Mouse (Mus musculus) urinary bladder, adult 2 months (tissue): ENCODE data around the gene Zglp1. TPM values are rescaled to one million over a fixed set of nuclear protein-coding genes. Genes with fewer than 3 reads are reported as not detected.
"Not testable (repeated sequence)": the region's sequence is repeated elsewhere in the genome, so short reads cannot be mapped to it uniquely, and the experiment has no call there.

Experiments used
- DNase-seq: peaks from one replicate; pipeline ENCODE4 v3.0.0; 2022; ENCODE audit warnings: low spot score
- polyA plus RNA-seq: library from polyadenylated mRNA; depleted of rRNA; stranded (reverse); fragments of >200 nt; gene quantifications from 2 replicates; pipeline ENCODE4 v1.2.3, GENCODE M21; 2012

The Zglp1 gene
- polyA plus RNA-seq, 1 experiment: 0.43 TPM

DNA sequence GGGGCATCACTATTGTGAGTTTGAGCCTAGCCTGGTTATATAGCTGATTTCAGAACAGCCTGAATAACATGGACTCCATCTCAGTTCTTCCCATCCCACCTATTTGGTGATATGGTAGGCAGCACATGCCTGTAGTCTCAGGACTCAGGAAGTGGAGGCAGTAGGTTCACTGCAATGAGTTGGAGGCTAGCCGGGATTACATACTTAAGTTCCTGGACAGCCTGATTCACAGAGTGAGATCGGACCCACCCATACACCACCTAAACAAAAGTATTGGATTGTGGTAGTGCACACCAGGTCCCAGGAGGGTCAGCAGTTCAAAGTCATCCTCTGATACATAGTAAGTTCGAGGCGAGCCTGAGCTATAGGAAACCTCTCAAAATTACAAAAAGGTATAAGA, 5.7 kb upstream of the Zglp1 start:
- DNase-seq: no peak

DNA sequence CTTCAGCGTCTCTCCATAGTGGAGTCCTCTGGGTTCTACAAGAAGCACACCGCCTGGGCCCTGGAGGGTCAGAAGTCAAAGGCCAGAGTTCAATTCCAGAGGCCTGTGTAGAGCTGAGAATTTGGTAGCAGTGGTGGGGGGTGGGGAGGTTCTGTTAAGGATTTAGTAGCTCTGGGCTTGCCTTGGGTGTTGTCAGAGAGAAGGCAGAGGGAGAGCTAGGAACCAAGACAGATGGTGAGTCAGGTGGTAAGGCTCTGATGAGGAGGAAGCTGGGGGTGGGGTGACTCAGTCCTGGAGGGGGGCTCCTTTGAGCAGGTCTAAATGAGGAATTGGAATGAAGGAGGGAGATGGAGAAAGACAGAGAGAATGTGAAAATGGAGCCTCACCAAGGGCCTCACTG, 4.0 kb downstream of the Zglp1 start:
- no peak for DNase-seq

DNA sequence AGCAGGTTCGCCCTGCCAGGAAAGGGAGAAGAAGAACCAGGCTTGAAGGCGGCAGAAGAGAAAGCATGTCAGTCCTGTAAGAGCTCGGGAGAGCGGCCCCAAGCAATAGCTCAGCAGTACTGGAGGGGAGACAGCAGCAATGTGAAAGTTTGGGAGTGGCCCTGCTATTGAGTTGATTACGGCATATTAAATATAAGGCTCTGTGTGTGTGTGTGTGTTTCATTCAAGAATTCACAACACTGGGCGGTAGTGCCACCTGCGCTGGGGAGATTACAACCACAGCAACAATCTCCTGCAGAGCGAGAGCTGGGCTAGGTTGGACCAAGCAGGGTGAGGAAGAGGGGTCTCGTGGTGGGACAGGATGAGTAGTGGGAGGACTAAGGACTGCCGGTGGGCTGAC, 15.3 kb downstream of the Zglp1 start:
- no peak for DNase-seq

DNA sequence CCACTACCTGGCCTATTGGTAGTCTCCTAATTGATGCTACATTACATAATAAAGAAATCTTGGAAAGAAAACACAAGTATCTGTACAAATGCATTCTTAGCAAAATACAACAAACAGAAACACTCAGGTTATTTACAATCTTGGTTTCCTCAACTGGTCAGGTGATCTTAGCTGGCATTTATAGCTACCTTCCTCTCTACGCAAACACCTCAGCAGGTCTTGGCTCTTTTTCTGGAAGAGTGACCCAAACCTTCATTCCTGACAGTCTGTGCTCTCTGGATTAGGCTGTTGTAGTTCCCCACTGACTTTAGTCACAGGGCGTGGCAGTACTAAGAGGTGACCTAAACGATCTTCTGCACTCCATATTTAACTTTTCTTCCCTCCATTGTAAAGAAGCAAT, 21.7 kb downstream of the Zglp1 start:
- DNase-seq: no peak

DNA sequence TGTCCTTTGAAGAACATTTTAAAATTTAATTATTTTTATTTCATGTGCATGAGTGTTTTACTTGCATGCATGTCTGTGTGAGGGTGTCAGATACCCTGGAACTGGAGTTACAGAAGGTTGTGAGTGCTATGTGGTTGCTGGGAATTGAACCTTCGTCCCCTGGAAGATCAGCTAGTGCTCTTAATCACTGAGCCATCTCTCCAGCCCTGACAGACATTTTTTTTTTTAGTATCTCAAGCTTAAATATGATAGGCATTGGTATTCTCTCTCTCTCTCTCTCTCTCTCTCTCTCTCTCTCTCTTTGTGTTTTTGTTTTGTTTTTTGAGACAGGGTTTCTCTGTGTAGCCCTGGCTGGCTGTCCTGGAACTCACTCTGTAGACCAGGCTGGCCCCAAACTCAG, 22.1 kb downstream of the Zglp1 start:
- DNase-seq: not testable (repeated sequence)

DNA sequence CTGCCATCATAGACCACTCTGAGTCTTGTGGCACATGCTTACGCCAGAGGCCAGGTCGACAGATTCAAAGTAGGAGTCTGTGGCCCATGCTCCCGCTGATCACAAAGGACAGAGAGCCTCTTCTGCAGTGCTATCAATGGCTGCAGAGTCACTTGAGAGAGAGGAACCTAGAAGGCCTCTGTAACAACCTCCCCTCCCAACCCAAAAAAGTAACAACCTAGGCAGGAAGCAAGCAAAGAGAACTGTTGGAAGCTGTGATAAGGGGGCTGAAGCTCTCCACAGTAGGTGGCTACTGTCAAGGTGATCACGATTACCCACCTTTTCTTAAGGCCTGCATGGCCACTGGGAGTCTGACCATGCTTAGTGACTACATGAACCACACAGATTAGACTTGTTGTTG, 23.3 kb downstream of the Zglp1 start:
- no peak for DNase-seq

DNA sequence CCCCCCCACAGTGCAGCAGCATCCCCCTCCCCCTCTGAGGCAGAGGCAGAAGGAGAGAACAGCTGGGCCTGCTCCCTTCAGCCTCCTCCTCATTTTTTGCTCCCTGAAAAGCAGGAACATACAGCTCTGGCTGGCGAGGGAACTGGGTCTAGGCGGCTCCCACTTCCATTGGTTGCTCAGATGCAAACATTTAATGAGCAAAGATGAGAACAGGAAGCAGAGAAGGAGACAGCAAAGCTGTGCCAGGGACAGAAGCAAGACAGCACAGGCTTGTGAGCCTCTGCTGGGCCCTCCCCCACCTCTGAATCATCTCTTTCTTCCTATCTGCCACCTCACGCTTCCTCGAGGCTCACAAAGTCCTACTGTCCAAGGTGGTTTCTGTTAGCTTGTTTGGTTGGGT, 25.6 kb downstream of the Zglp1 start:
- no peak for DNase-seq

DNA sequence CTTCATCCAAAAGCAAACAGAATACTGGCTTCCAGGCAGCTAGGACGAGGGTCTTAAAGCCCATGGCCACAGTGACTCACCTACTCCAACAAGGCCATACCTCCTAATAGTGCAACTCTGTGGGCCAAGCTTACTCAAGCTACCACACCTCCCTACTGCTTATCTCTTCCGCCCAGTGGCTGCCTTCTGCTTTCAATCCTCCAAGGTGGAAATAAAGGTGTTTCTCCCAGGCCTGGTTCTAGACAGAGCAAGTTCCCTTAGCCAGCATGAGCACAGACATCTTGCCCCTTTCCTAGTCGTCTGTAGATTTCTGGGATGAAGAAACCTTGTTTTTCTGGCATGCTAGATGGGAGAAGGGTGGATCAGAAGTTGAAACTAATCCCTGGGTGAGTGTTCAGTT, 27.1 kb downstream of the Zglp1 start:
- DNase-seq: no peak

DNA sequence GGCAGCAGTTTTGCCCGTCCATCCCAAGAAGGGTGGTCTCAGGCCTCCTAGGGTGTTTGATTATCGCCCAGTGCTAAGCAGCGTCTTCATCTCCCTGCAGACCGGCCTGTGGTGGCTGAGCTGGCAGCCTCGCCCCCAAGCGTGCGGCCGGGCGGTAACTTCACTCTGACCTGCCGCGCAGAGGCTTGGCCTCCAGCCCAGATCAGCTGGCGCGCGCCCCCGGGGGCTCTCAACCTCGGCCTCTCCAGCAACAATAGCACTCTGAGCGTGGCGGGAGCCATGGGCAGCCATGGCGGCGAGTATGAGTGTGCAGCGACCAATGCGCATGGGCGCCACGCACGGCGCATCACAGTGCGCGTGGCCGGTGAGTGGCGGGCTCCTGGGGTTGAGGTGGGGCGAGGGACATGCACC, 29.4 kb downstream of the Zglp1 start:
- no peak for DNase-seq

DNA sequence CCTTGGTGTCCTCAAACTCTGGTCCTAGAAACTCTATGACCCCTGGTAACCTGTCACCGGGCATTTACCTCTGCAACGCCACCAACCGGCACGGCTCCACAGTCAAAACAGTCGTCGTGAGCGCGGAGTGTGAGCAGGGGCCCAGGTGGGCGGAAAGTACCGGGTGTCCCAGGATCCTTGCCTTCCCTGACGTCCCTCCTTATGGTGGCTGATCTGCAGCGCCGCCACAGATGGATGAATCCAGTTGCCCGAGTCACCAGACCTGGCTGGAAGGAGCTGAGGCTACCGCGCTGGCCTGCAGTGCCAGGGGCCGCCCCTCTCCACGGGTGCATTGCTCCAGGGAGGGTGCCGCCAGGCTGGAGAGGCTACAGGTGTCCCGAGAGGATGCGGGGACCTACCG, 30.2 kb downstream of the Zglp1 start:
- no peak for DNase-seq

DNA sequence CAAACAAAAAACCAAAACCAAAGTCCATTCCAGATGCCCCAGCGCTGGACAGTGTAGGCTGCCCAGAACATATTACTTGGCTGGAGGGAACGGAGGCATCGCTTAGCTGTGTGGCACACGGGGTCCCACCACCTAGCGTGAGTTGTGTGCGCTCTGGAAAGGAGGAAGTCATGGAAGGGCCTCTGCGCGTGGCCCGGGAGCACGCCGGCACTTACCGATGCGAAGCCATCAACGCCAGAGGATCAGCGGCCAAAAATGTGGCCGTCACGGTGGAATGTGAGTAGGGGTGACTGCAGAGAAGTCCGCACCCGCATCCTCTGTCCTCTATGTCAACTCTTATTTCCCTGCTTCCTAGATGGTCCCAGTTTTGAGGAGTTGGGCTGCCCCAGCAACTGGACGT, 30.7 kb downstream of the Zglp1 start:
- no peak for DNase-seq

DNA sequence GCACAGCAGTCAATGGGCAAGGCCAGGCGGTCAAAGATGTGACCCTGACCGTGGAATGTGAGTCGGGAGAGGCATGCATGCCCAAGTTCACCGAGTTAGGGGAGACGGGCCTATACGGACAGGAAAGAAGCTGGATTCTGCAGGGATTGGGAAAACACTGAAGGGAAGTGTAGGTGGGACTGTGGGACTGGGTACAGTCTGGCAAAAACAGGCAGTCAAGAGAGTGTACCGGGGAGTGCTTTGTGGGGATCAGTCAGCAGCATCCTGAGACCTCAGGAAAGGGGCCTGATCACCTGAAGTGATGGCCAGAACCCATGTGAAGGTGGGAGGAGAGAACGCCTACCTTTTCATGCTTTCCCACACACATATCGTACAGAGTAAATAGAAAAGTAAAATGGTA, 31.3 kb downstream of the Zglp1 start:
- DNase-seq: no peak

DNA sequence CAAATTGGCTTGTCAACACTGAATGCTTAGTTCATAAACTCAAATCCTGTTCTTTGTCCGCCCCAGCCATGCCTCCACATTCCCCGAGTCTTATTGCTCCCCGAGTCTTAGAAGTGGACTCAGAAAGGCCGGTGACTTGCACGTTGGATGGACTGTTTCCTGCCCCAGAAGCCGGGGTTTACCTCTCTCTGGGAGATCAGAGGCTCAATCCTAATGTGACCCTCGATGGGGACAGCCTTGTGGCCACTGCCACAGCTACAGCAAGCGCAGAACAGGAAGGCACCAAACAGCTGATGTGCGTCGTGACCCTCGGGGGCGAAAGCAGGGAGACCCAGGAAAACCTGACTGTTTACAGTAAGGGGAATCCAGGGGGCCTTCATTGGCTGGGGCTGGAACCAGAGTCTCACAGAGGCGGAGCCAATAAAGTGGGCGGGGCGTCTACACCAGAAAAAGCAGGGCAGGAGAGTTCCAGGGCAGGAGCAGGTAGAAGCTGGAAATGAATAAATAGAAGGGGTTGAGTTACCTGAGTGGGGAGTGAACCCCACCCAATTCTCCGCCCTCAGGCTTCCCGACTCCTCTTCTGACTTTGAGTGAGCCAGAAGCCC, 32.3 kb downstream of the Zglp1 start:
- no peak for DNase-seq

DNA sequence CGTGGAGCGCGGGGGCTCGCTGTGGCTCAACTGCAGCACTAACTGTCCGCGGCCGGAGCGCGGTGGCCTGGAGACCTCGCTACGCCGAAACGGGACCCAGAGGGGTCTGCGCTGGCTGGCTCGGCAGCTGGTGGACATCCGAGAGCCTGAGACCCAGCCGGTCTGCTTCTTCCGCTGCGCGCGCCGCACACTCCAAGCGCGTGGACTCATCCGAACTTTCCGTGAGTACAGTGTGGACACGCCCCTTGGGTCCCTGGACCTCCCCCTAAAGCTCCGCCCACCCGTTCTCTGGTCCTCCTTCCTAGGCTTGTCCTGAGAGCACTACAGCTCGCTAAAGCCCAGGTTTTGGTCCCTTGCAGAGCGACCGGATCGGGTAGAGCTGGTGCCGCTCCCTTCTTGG, 33.8 kb downstream of the Zglp1 start:
- no peak for DNase-seq

DNA sequence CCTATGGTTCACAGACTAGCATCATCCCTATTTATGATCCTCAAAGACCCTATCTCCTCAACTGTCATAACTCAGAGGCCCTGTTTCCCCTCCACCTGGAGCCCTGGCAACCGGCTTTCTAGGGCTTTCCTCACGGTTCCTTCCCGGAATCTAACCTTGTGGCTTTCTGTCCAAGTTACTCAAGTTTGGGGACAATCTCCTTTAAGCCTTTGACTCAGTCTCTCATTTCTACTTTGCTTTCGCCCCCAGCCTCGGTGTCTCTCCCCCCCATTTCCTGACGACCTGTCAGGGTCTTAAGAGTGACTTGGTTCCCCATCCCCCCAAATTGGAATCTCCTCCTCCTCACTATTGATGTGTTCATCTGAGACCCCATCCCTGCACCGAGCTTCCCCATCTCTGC, 34.4 kb downstream of the Zglp1 start:
- no peak for DNase-seq

DNA sequence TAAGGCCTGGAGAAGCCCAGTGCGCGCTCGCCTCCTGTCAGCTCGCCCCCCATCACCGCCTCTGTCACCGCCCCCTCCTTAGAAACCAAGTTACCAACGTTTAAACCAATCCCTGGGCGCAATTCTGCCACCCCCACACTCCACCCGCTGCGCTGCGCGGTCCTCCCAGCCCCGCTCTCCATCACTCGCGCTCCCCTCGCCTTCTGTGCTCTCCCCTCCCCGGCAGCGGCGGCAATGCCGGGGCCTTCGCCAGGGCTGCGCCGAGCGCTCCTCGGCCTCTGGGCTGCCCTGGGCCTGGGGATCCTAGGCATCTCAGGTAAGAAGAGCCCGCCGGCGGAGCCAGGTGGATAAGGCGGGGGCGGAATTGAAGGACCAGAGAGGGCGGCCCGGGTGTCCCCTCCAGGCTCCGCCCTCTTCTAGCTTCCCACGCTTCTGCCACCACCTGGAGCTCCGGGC, 35.0 kb downstream of the Zglp1 start, which contains the start of gene Icam5:
Icam5 (plus strand) TSS at position 178 of the 456 bp plus-strand sequence.
- DNase-seq: no peak

DNA sequence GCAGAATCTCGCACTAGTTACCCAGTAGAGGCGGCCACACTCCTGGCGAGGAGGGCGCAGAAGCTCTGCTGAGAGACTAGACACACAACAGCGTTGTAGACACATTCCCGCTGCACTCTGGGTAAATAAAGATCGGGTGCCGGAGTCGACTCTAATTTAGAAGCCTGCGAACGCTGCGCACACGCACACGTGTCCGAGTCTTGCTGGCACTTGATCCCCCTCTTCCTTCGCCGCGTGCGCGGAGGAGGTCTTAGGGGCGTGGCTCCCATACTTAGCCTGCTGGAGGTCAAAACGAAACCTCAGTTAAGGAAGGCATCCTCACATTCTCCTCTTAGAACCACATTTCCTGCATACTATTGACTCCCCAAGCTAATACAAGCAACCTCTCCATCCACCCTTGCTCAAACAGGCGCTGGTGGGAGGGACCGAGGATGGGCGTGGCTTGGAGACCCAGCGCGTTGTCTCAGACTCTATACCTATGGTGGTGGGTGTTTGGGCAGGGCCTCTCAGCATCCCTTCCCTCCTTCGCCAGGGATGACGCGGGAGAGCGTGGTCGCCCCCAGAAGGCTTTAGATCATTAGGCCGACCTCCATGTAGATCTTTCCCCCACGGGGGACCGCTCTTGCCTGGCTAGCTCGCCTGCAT, 35.5 kb downstream of the Zglp1 start:
- no peak for DNase-seq

DNA sequence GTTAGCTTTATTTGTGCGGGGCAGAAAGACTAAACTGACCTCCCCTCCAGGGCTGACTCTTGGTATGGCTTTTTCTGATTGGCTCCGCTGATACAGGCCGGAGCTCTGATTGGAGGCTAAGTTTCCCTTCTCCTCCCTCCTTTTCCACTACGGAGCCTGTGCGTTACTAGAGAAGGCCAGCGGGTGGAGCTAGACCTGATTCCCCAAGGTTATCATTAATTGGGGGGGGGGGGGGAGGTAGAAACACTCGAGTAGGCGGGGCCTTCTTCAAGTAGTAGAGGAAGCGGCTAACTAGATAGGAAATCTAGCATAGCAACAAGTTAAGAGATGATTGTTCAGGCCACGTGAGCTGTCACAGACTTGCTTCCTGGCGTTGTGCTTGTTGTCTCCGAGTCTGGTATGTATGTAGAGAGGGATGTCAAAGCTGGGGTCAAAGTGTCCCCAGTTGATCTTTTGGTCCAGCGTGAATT, 36.1 kb downstream of the Zglp1 start:
- no peak for DNase-seq

DNA sequence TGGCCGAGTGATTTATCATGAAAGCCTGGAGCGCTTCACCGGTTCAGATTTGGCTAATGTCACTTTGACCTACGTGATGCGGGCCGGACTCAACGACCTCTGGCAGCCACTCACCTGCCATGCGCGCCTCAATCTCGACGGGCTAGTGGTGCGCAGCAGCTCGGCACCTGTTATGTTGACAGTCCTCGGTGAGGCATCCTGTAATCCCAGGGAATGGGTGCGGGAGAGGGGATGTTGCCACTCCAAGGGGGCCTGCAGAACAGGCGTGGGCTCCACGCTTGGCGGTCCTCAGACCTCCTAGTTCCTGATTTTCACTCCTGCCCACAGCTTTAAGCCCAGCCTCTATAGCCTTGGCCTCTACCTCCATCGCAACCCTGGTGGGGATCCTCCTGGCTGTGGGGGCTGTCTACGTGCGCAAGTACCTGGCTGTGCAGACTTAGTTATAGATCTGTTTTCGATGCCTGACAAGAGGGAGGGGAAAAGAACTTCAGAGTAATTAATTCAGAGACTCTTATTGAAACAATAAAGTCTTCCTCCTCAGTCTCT, 36.8 kb downstream of the Zglp1 start:
- no peak for DNase-seq

DNA sequence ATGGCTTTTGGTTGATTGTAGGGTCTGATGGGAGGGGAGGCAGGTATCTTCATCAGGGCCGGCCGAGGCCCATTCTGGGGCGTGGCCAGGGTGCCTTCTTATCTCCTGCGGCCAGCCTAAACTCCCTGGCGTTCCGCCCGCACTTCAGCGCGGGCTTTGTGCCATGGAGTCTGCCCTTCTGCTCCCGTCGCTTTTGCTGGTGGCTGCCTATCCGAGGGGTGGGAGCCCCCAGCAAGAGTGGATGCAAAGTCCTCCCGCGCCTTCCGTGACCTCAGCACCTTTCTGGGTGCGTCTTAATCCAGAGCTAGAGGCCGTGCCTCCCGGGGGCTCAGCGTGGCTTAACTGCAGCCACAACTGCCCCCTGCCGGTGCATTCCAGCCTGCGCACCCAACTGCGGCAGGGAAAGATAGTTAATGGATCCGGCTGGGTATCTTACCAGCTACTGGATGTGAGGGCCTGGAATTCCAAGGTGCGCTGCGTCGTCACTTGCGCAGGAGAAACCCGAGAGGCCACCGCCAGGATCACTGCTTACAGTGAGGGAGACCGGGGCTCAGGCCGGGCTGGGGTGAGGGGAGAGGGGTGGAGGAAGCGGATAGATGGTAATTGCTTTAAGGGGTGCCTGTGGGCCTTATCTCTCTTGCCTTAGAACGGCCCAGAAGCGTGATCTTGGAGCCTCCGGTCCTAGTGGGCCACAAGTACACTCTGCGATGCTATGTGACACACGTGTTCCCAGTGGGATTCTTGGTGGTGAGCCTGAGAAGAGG, 37.4 kb downstream of the Zglp1 start, which contains the start of gene Icam4:
Icam4 (plus strand) TSS at position 83 of the 764 bp plus-strand sequence.
- DNase-seq: no peak

DNA sequence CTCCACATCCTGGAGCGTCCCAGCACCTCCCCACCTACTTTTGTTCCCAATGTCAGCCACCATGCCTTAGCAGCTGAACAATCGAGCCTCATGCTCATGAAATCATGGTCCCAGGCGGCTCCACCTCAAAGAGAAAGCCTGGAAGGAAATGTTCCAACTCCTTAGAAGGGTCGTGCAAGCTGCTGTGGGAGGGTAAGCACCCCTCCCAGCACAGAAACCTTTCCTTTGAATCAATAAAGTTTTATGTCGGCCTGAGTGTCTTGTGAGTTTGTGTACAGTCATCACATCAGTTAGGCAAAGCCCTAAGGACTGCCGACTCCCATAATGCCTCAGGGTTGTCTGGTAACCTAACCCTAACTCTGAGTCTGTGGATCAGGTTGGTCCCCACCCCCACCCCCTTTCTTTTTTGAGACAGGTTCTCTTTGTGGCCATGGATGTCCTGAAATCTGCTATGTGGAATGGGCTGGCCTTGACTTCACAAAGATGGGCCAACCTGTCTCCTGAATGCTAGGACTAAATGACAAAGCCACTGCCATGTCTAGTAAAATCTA, 38.3 kb downstream of the Zglp1 start:
- DNase-seq: no peak

DNA sequence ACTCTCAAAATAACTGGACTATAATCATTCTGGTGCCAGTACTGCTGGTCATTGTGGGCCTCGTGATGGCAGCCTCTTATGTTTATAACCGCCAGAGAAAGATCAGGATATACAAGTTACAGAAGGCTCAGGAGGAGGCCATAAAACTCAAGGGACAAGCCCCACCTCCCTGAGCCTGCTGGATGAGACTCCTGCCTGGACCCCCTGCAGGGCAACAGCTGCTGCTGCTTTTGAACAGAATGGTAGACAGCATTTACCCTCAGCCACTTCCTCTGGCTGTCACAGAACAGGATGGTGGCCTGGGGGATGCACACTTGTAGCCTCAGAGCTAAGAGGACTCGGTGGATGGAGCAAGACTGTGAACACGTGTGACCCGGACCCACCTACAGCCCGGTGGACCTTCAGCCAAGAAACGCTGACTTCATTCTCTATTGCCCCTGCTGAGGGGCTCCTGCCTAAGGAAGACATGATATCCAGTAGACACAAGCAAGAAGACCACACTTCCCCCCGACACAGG, 39.1 kb downstream of the Zglp1 start:
- DNase-seq: no peak
